Mouse (Mus musculus) megakaryocyte-erythroid progenitor cell, adult 5 weeks (primary cell): ENCODE data around the gene Myl10. TPM values are rescaled to one million over a fixed set of nuclear protein-coding genes. Genes with fewer than 3 reads are reported as not detected.

Experiments used
- polyA plus RNA-seq: library from polyadenylated mRNA; stranded (reverse); fragments of >175 nt; gene quantifications from 2 replicates; pipeline ENCODE4 v1.2.3, GENCODE M21; 2012

Myl10 gene
- polyA plus RNA-seq: 1.1 and 6.9 TPM in 2 replicates

DNA sequence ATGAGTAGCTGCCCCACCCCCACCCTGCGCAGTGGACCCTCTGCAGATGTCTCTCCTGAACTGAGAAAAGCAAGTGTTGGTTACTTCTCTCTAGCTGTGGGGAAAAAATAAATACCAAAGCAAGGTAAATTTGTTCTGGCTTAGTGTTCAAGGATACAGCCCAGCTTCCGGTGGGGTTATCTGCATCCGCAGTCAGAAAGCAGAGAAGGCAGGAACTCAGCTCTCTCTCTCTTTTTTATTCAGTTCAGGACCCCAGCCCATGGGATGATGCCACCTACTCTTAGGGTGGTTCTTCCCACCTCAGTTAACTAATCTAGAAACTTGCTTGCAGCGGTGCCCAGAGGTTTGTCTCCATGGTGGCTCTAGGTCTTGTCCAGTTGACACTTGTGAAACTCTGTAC lies at the start of gene Myl10:
Myl10 (plus strand) TSS at position 363 of the 400 bp plus-strand sequence.

Other genes starting within 250 kb of the Myl10 start
- gene Cux1, start 125.7 kb upstream of the Myl10 start, polyA plus RNA-seq: 75.8 and 107 TPM in 2 replicates
- gene Col26a1, start 190.1 kb downstream of the Myl10 start, polyA plus RNA-seq: not detected in 2 replicates
- 8.9 and 12.9 TPM in 2 replicates for gene Ift22, start 215.0 kb downstream of the Myl10 start, polyA plus RNA-seq